Mouse (Mus musculus) spleen, adult 12 weeks (tissue): Measurements from ENCODE around the gene Zglp1.
A peak's percentile ranks its signal among the peaks of the same experiment; 100 is the strongest.

ENCODE experiments used
- DNase-seq: peaks from one replicate; pipeline ENCODE4 v3.0.0; 2022; ENCODE audit warnings: low spot score

The Zglp1 gene

GRCm38 (mm10) chr9:21026849-21027248 is 40.0 kb downstream of the Zglp1 start:
- DNase-seq: no peak

GRCm38 (mm10) chr9:21025258-21025810 is 41.6 kb downstream of the Zglp1 start:
- no peak for DNase-seq

GRCm38 (mm10) chr9:21022726-21023125 is 44.2 kb downstream of the Zglp1 start:
- DNase-seq: no peak

- no peak for DNase-seq
Measured at GRCm38 (mm10) chr9:21022288-21022687, 44.6 kb downstream of the Zglp1 start.

GRCm38 (mm10) chr9:21021363-21021762 is 45.5 kb downstream of the Zglp1 start:
- DNase-seq: no peak

- DNase-seq: no peak
Measured at GRCm38 (mm10) chr9:21018600-21018999, 48.3 kb downstream of the Zglp1 start.

GRCm38 (mm10) chr9:21017177-21017575 is 49.7 kb downstream of the Zglp1 start:
- no peak for DNase-seq

GRCm38 (mm10) chr9:21016331-21017176 is 50.3 kb downstream of the Zglp1 start:
- no peak for DNase-seq

- peak; percentile 51 for DNase-seq
Measured at GRCm38 (mm10) chr9:21015571-21016130, 51.2 kb downstream of the Zglp1 start, which contains the start of gene Icam1. Gene Icam1, plus strand, starts transcription at chr9:21015985.

- peak; percentile 64 for DNase-seq
Measured at GRCm38 (mm10) chr9:21014691-21015570, 52.0 kb downstream of the Zglp1 start.
